Mouse (Mus musculus) ES-E14 (cell line): ENCODE measurements around the gene Saa2.

Source experiments
- CHD2 ChIP-seq: IDR thresholded peaks from 2 replicates; pipeline ENCODE4 v1.6.1; 2014; ENCODE audit warnings: mild to moderate bottlenecking, low read depth, low read length, inconsistent platforms
- HCFC1 ChIP-seq: IDR thresholded peaks from 2 replicates; pipeline ENCODE4 v1.6.1; 2012; ENCODE audit warnings: low read length, inconsistent platforms, borderline replicate concordance; ENCODE audit not compliant: insufficient read depth
- ZNF384 ChIP-seq: IDR thresholded peaks from 2 replicates; pipeline ENCODE4 v1.6.1; 2012; ENCODE audit warnings: low read depth, low read length, inconsistent platforms

DNA sequence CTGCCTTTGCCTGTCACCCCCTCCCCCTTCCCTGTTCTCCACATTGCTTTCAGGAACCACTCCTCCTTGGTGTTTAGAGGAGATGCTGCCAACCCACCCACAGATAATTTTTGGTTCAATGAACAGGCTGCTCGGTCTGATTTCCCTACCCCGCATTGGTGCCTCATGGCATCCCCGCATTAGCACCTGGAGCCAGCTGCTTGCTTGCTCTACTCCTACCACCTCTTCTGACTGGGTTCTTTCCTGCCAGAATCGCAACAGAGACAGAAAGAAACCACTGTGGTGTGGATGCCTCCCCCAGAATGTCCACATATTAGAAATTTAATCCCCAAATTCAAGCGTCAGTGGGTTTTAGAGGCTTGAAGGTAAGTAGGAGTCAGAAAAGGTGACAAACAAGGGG lies 27.2 kb upstream of the Saa2 start:
- TF ChIP-seq CHD2 (no peak), ZNF384 (no peak), HCFC1 (no peak)
